Mouse (Mus musculus) megakaryocyte, embryonic 14.5 days (primary cell): ENCODE results near the gene Nmi.

Source experiments
- FLI1 ChIP-seq: IDR thresholded peaks from 2 replicates; pipeline ENCODE4 v1.6.1; 2012; ENCODE audit warnings: low read length, inconsistent platforms, mixed read lengths
- GATA1 ChIP-seq: IDR thresholded peaks from 3 replicates; pipeline ENCODE4 v1.6.1; 2012; ENCODE audit warnings: mixed read lengths, low read length, inconsistent platforms, borderline replicate concordance

DNA sequence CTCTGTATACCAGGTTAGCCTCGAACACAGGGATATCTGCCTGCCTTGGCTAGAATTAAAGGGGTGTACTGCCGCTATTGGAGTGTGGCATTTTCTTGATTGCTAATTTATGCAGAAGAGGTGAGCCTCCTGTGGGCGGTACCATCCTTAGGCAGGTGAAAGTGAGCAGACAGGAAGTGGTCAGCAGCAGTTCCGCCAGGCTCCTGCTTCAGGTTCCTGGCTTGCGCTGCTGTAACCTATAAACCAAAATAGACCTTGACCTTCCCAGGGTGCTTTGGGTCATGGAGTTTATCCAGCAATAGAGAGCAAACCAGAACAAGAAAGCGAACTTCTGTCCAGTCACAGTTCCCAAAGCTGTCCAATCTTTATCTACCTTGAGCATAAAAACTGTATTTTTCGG is 37.4 kb downstream of the Nmi start:
- TF ChIP-seq GATA1 (no peak), FLI1 (no peak)
